Mouse (Mus musculus): ENCODE data around the gene Gm10715. TPM values are rescaled to one million over a fixed set of nuclear protein-coding genes. Genes with fewer than 3 reads are reported as not detected.
"Not testable (repeated sequence)": the region's sequence is repeated elsewhere in the genome, so short reads cannot be mapped to it uniquely, and the experiment has no call there.

Gm10715 gene
- total and polyA plus RNA-seq, 3 experiments: 13.9 TPM; not detected in 2

DNA sequence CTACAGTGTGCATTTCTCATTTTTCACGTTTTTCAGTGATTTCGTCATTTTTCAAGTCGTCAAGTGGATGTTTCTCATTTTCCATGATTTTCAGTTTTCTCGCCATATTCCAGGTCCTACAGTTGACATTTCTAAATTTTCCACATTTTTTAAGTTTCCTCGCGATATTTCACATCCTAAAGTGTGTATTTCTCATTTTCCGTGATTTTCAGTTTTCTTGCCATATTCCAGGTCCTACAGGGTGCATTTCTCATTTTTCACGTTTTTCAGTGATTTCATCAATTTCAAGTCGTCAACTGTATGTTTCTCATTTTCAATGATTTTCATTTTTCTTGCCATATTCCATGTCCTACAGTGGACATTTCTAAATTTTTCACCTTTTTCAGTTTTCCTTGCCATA, 21.3 kb upstream of the Gm10715 start, which contains the start of gene Gm10720:
TSS of gene Gm10720 (plus strand) at position 301 of the 400 bp plus-strand sequence.
- not testable (repeated sequence) for H3K9me3 ChIP-seq (replicated peaks); ATAC-seq (ENCODE audit: extremely low read depth, insufficient number of reproducible peaks, low FRiP score, poor library complexity, severe bottlenecking); DNase-seq (ENCODE audit: low spot score); H3K4me1 ChIP-seq (ENCODE audit: insufficient read depth, low read depth, low read length); H3K27me3 ChIP-seq (ENCODE audit: insufficient read depth, low read length); H3K4me3 ChIP-seq (ENCODE audit: low read depth, low read length); H3K36me3 ChIP-seq (replicated peaks)

DNA sequence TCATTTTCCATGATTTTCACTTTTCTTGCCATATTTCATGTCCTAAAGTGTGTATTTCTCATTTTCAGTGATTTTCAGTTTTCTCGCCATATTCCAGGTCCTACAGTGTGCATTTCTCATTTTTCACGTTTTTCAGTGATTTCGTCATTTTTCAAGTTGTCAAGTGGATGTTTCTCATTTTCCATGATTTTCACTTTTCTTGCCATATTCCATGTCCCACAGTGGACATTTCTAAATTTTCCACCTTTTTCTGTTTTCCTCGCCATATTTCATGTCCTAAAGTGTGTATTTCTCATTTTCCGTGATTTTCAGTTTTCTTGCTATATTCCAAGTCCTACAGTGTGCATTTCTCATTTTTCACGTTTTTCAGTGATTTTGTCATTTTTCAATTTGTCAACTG, 20.8 kb upstream of the Gm10715 start:
- not testable (repeated sequence) for DNase-seq (ENCODE audit: low spot score); H3K36me3 ChIP-seq (replicated peaks); ATAC-seq (ENCODE audit: extremely low read depth, insufficient number of reproducible peaks, low FRiP score, poor library complexity, severe bottlenecking); H3K4me3 ChIP-seq (ENCODE audit: low read depth, low read length); H3K4me1 ChIP-seq (ENCODE audit: insufficient read depth, low read depth, low read length); H3K9me3 ChIP-seq (replicated peaks); H3K27me3 ChIP-seq (ENCODE audit: insufficient read depth, low read length)

DNA sequence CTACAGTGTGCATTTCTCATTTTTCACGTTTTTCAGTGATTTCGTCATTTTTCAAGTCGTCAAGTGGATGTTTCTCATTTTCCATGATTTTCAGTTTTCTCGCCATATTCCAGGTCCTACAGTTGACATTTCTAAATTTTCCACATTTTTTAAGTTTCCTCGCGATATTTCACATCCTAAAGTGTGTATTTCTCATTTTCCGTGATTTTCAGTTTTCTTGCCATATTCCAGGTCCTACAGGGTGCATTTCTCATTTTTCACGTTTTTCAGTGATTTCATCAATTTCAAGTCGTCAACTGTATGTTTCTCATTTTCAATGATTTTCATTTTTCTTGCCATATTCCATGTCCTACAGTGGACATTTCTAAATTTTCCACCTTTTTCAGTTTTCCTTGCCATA, 19.6 kb upstream of the Gm10715 start, which contains the start of gene Gm10719:
TSS of gene Gm10719 (plus strand) at position 301 of the 400 bp plus-strand sequence.
- not testable (repeated sequence) for ATAC-seq (ENCODE audit: extremely low read depth, insufficient number of reproducible peaks, low FRiP score, poor library complexity, severe bottlenecking); H3K9me3 ChIP-seq (replicated peaks); DNase-seq (ENCODE audit: low spot score); H3K4me3 ChIP-seq (ENCODE audit: low read depth, low read length); H3K36me3 ChIP-seq (replicated peaks); H3K4me1 ChIP-seq (ENCODE audit: insufficient read depth, low read depth, low read length); H3K27me3 ChIP-seq (ENCODE audit: insufficient read depth, low read length)

DNA sequence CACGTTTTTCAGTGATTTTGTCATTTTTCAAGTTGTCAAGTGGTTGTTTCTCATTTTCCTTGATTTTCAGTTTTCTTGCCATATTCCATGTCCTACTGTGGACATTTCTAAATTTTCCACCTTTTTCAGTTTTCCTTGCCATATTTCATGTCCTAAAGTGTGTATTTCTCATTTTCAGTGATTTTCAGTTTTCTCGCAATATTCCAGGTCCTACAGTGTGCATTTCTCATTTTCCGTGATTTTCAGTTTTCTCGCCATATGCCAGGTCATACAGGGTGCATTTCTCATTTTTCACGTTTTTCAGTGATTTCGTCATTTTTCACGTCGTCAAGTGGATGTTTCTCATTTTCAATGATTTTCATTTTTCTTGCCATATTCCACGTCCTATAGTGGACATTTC, 17.7 kb upstream of the Gm10715 start:
- DNase-seq (ENCODE audit: low spot score); H3K9me3 ChIP-seq (replicated peaks); ATAC-seq (ENCODE audit: extremely low read depth, insufficient number of reproducible peaks, low FRiP score, poor library complexity, severe bottlenecking): not testable (repeated sequence)

DNA sequence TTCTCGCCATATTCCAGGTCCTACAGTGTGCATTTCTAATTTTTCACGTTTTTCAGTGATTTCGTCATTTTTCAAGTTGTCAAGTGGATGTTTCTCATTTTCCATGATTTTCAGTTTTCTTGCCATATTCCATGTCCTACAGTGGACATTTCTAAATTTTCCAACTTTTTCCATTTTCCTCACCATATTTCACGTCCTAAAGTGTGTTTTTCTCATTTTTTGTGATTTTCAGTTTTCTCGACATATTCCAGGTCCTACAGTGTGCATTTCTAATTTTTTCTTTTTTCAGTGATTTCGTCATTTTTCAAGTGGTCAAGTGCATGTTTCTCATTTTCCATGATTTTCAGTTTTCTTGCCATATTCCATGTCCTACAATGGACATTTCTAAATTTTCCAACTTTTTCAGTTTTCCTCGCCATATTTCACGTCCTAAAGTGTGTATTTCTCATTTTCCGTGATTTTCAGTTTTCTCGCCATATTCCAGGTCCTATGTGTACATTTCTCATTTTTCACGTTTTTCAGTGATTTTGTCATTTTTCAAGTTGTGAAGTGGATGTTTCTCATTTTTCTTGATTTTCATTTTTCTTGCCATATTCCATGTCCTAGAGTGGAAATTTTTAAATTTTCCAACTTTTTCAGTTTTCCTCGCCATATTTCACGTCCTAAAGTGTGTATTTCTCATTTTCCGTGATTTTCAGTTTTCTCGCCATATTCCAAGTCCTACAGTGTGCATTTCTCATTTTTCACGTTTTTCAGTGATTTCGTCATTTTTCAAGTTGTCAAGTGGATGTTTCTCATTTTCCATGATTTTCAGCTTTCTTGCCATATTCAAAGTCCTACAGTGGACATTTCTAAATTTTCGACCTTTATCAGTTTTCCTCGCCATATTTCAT, 16.6 kb upstream of the Gm10715 start:
- H3K36me3 ChIP-seq (replicated peaks); H3K4me3 ChIP-seq (ENCODE audit: low read depth, low read length); H3K9me3 ChIP-seq (replicated peaks); H3K27me3 ChIP-seq (ENCODE audit: insufficient read depth, low read length); DNase-seq (ENCODE audit: low spot score); H3K4me1 ChIP-seq (ENCODE audit: insufficient read depth, low read depth, low read length): not testable (repeated sequence)
- ATAC-seq (ENCODE audit: extremely low read depth, insufficient number of reproducible peaks, low FRiP score, poor library complexity, severe bottlenecking): peak; percentile 37

More for the DNA sequence above, 17.7 kb upstream of the Gm10715 start:
- H3K4me1 ChIP-seq (ENCODE audit: insufficient read depth, low read depth, low read length); H3K4me3 ChIP-seq (ENCODE audit: low read depth, low read length); H3K36me3 ChIP-seq (replicated peaks); H3K27me3 ChIP-seq (ENCODE audit: insufficient read depth, low read length): not testable (repeated sequence)

DNA sequence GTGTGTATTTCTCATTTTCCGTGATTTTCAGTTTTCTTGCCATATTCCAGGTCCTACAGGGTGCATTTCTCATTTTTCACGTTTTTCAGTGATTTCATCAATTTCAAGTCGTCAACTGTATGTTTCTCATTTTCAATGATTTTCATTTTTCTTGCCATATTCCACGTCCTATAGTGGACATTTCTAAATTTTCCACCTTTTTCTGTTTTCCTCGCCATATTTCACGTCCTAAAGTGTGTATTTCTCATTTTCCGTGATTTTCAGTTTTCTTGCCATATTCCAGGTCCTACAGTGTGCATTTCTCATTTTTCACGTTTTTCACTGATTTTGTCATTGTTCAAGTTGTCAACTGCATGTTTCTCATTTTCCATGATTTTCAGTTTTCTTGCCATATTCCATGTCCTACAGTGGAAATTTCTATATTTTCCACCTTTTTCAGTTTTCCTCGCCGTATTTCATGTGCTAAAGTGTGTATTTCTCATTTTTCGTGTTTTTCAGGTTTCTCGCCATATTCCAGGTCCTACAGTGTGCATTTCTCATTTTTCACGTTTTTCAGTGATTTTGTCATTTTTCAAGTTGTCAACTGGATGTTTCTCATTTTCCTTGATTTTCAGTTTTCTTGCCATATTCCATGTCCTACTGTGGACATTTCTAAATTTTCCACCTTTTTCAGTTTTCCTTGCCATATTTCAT, 14.2 kb upstream of the Gm10715 start:
- DNase-seq (ENCODE audit: low spot score); ATAC-seq (ENCODE audit: extremely low read depth, insufficient number of reproducible peaks, low FRiP score, poor library complexity, severe bottlenecking): not testable (repeated sequence)

DNA sequence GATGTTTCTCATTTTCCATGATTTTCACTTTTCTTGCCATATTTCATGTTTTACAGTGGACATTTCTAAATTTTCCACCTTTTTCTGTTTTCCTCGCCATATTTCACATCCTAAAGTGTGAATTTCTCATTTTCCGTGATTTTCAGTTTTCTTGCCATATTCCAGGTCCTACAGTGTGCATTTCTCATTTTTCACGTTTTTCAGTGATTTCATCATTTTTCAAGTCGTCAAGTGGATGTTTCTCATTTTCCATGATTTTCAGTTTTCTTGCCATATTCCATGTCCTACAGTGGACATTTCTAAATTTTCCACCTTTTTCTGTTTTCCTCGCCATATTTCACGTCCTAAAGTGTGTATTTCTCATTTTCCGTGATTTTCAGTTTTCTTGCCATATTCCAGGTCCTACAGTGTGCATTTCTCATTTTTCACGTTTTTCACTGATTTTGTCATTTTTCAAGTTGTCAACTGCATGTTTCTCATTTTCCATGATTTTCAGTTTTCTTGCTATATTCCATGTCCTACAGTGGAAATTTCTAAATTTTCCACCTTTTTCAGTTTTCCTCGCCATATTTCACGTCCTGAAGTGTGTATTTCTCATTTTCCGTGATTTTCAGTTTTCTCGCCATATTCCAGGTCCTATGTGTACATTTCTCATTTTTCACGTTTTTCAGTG, 13.2 kb upstream of the Gm10715 start, which contains the start of gene Gm10718:
TSS of gene Gm10718 (plus strand) at position 236 of the 673 bp plus-strand sequence.
- not testable (repeated sequence) for H3K9me3 ChIP-seq (replicated peaks); H3K4me3 ChIP-seq (ENCODE audit: low read depth, low read length); DNase-seq (ENCODE audit: low spot score); ATAC-seq (ENCODE audit: extremely low read depth, insufficient number of reproducible peaks, low FRiP score, poor library complexity, severe bottlenecking); H3K36me3 ChIP-seq (replicated peaks); H3K4me1 ChIP-seq (ENCODE audit: insufficient read depth, low read depth, low read length); H3K27me3 ChIP-seq (ENCODE audit: insufficient read depth, low read length)

More for the DNA sequence above, 14.2 kb upstream of the Gm10715 start:
- H3K27me3 ChIP-seq (ENCODE audit: insufficient read depth, low read length); H3K9me3 ChIP-seq (replicated peaks); H3K4me3 ChIP-seq (ENCODE audit: low read depth, low read length); H3K4me1 ChIP-seq (ENCODE audit: insufficient read depth, low read depth, low read length); H3K36me3 ChIP-seq (replicated peaks): not testable (repeated sequence)

DNA sequence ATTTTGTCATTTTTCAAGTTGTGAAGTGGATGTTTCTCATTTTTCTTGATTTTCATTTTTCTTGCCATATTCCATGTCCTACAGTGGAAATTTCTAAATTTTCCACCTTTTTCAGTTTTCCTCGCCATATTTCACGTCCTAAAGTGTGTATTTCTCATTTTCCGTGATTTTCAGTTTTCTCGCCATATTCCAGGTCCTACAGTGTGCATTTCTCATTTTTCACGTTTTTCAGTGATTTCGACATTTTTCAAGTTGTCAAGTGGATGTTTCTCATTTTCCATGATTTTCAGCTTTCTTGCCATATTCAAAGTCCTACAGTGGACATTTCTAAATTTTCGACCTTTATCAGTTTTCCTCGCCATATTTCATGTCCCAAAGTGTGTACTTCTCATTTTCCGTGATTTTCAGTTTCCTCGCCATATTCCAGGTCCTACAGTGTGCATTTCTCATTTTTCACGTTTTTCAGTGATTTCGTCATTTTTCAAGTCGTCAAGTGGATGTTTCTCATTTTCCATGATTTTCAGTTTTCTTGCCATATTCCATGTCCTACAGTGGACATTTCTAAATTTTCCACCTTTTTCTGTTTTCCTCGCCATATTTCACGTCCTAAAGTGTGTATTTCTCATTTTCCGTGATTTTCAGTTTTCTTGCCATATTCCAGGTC, 12.6 kb upstream of the Gm10715 start:
- not testable (repeated sequence) for H3K27me3 ChIP-seq (ENCODE audit: insufficient read depth, low read length); DNase-seq (ENCODE audit: low spot score); ATAC-seq (ENCODE audit: extremely low read depth, insufficient number of reproducible peaks, low FRiP score, poor library complexity, severe bottlenecking); H3K4me1 ChIP-seq (ENCODE audit: insufficient read depth, low read depth, low read length); H3K36me3 ChIP-seq (replicated peaks); H3K9me3 ChIP-seq (replicated peaks); H3K4me3 ChIP-seq (ENCODE audit: low read depth, low read length)

DNA sequence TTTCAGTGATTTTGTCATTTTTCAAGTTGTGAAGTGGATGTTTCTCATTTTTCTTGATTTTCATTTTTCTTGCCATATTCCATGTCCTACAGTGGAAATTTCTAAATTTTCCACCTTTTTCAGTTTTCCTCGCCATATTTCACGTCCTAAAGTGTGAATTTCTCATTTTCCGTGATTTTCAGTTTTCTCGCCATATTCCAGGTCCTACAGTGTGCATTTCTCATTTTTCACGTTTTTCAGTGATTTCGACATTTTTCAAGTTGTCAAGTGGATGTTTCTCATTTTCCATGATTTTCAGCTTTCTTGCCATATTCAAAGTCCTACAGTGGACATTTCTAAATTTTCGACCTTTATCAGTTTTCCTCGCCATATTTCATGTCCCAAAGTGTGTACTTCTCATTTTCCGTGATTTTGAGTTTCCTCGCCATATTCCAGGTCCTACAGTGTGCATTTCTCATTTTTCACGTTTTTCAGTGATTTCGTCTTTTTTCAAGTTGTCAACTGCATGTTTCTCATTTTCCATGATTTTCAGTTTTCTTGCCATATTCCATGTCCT, 11.7 kb upstream of the Gm10715 start, which contains the start of gene Gm10717:
TSS of gene Gm10717 (plus strand) at position 506 of the 556 bp plus-strand sequence.
- not testable (repeated sequence) for DNase-seq (ENCODE audit: low spot score)

DNA sequence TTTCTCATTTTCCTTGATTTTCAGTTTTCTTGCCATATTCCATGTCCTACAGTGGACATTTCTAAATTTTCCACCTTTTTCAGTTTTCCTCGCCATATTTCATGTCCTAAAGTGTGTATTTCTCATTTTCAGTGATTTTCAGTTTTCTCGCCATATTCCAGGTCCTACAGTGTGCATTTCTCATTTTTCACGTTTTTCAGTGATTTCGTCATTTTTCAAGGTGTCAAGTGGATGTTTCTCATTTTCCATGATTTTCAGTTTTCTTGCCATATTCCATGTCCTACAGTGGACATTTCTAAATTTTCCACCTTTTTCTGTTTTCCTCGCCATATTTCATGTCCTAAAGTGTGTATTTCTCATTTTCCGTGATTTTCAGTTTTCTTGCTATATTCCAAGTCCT, 11.0 kb upstream of the Gm10715 start:
- H3K9me3 ChIP-seq (replicated peaks); ATAC-seq (ENCODE audit: extremely low read depth, insufficient number of reproducible peaks, low FRiP score, poor library complexity, severe bottlenecking); H3K4me3 ChIP-seq (ENCODE audit: low read depth, low read length); H3K36me3 ChIP-seq (replicated peaks); H3K4me1 ChIP-seq (ENCODE audit: insufficient read depth, low read depth, low read length); H3K27me3 ChIP-seq (ENCODE audit: insufficient read depth, low read length); DNase-seq (ENCODE audit: low spot score): not testable (repeated sequence)

More for the DNA sequence above, 11.7 kb upstream of the Gm10715 start, which contains the start of gene Gm10717:
- H3K27me3 ChIP-seq (ENCODE audit: insufficient read depth, low read length); H3K4me1 ChIP-seq (ENCODE audit: insufficient read depth, low read depth, low read length); H3K36me3 ChIP-seq (replicated peaks); H3K9me3 ChIP-seq (replicated peaks); ATAC-seq (ENCODE audit: extremely low read depth, insufficient number of reproducible peaks, low FRiP score, poor library complexity, severe bottlenecking); H3K4me3 ChIP-seq (ENCODE audit: low read depth, low read length): not testable (repeated sequence)
